Mouse (Mus musculus) heart, embryonic 12.5 days (tissue): ENCODE measurements at regions not wholly inside any gene's neighbourhood (a gene's known extent, or its start where the extent isn't known, plus 50 kb on each side); places are given as distances from the start of the nearest gene placed in this dataset.

Source experiments
- ATAC-seq: fragments of 200-750 bp; cut with Nextera tagmentation; 2 replicates; pipeline ENCODE4 v1.8.0; 2017; ENCODE audit warnings: moderate TSS enrichment, moderate library complexity; ENCODE audit not compliant: insufficient number of reproducible peaks, low FRiP score
- H3K27ac ChIP-seq: fragments of 300-500 bp; sonication (generic); 2 replicates; pipeline ENCODE4 v1.5.1; 2016; ENCODE audit warnings: mild to moderate bottlenecking, moderate library complexity; ENCODE audit not compliant: poor library complexity, severe bottlenecking
- H3K27me3 ChIP-seq: fragments of 300-500 bp; sonication (generic); replicated peaks from 2 replicates; pipeline ENCODE4 v1.6.1; 2016; ENCODE audit warnings: mild to moderate bottlenecking, moderate library complexity
- H3K36me3 ChIP-seq: fragments of 300-500 bp; sonication (generic); 2 replicates; pipeline ENCODE4 v1.6.1; 2016; ENCODE audit warnings: mild to moderate bottlenecking, moderate library complexity
- H3K4me1 ChIP-seq: fragments of 300-500 bp; sonication (generic); replicated peaks from 2 replicates; pipeline ENCODE4 v1.6.1; 2016; ENCODE audit warnings: mild to moderate bottlenecking
- H3K4me2 ChIP-seq: fragments of 300-500 bp; sonication (generic); 2 replicates; pipeline ENCODE4 v1.6.1; 2016; ENCODE audit warnings: mild to moderate bottlenecking, moderate library complexity
- H3K4me3 ChIP-seq: fragments of 300-500 bp; sonication (generic); 2 replicates; pipeline ENCODE4 v1.5.1; 2016; ENCODE audit warnings: mild to moderate bottlenecking
- H3K9ac ChIP-seq: fragments of 300-500 bp; sonication (generic); 2 replicates; pipeline ENCODE4 v1.6.1; 2016; ENCODE audit warnings: mild to moderate bottlenecking, moderate library complexity
- H3K9me3 ChIP-seq: fragments of 300-500 bp; sonication (generic); replicated peaks from 2 replicates; pipeline ENCODE4 v1.6.1; 2016; ENCODE audit warnings: mild to moderate bottlenecking, moderate library complexity
- WGBS: fragments of 180-500 bp; shearing (Covaris S2); methylation state at CpG from one replicate; pipeline ENCODE4 v1.1.7; 2016; 5-methylcytosine and 5-hydroxymethylcytosine counted together

GRCm38 (mm10) chr11:24255201-24256060, 177.6 kb downstream of the Bcl11a start:
- Histone ChIP-seq H3K27me3 (no peaks in the 10 kb centered on the region), H3K27ac (no peak overlapping the region), H3K4me1 (no peaks in the 10 kb centered on the region), H3K36me3 (no peaks in the 10 kb centered on the region), H3K9me3 (no peaks in the 10 kb centered on the region), H3K4me2 (no peak overlapping the region), H3K9ac (no peak overlapping the region), H3K4me3 (no peak overlapping the region)
- no peak for ATAC-seq
- 85% methylated on average over 22 of the region's 22 CpGs for WGBS

GRCm38 (mm10) chr11:24257741-24258140, 179.9 kb downstream of the Bcl11a start:
- no peak overlapping the region for H3K4me2 ChIP-seq
- 0 out of 2 replicates have a peak, but pooled peaks cover 4% of the 10 kb centered on the region for H3K9me3 ChIP-seq
- no peak overlapping the region for H3K27ac ChIP-seq
- H3K27me3 ChIP-seq: no peaks in the 10 kb centered on the region
- no peak overlapping the region for H3K4me3 ChIP-seq
- ATAC-seq: no peak
- H3K4me1 ChIP-seq: no peaks in the 10 kb centered on the region
- no peak overlapping the region for H3K9ac ChIP-seq
- H3K36me3 ChIP-seq: no peaks in the 10 kb centered on the region

- Histone ChIP-seq H3K27ac (no peak overlapping the region), H3K27me3 (no peaks in the 10 kb centered on the region), H3K4me2 (no peak overlapping the region), H3K4me3 (no peak overlapping the region), H3K4me1 (no peaks in the 10 kb centered on the region), H3K36me3 (no peaks in the 10 kb centered on the region), H3K9ac (no peak overlapping the region), H3K9me3 (0 out of 2 replicates have a peak, but pooled peaks cover 4% of the 10 kb centered on the region)
- no peak for ATAC-seq
- WGBS: 76% methylated on average over 6 of the region's 6 CpGs
Measured at GRCm38 (mm10) chr11:24258340-24258739, 180.5 kb downstream of the Bcl11a start.

GRCm38 (mm10) chr11:24259668-24260067, 181.8 kb downstream of the Bcl11a start:
- Histone ChIP-seq H3K36me3 (no peaks in the 10 kb centered on the region), H3K27me3 (no peaks in the 10 kb centered on the region), H3K27ac (no peak overlapping the region), H3K4me3 (no peak overlapping the region), H3K4me1 (no peaks in the 10 kb centered on the region), H3K4me2 (no peak overlapping the region), H3K9me3 (0 out of 2 replicates have a peak, but pooled peaks cover 4% of the 10 kb centered on the region), H3K9ac (no peak overlapping the region)
- ATAC-seq: no peak
- 65% methylated on average over 2 of the region's 2 CpGs for WGBS

- no peak overlapping the region for H3K9ac ChIP-seq
- no peaks in the 10 kb centered on the region for H3K27me3 ChIP-seq
- H3K4me3 ChIP-seq: no peak overlapping the region
- no peaks in the 10 kb centered on the region for H3K4me1 ChIP-seq
- no peak for ATAC-seq
- H3K36me3 ChIP-seq: no peaks in the 10 kb centered on the region
- 72% methylated on average over 2 of the region's 2 CpGs for WGBS
- no peaks in the 10 kb centered on the region for H3K9me3 ChIP-seq
- H3K4me2 ChIP-seq: no peak overlapping the region
- H3K27ac ChIP-seq: no peak overlapping the region
Measured at GRCm38 (mm10) chr11:24269046-24269445, 191.2 kb downstream of the Bcl11a start.

GRCm38 (mm10) chr11:24281628-24282027, 203.8 kb downstream of the Bcl11a start:
- ATAC-seq: no peak
- no peak overlapping the region for H3K4me2 ChIP-seq
- H3K9ac ChIP-seq: no peak overlapping the region
- H3K4me1 ChIP-seq: peaks cover 19% of the 10 kb centered on the region
- 42% methylated on average over 5 of the region's 5 CpGs for WGBS
- H3K36me3 ChIP-seq: no peaks in the 10 kb centered on the region
- peaks cover 7% of the 10 kb centered on the region; the same call in 1 of the 2 replicates for H3K27me3 ChIP-seq
- H3K9me3 ChIP-seq: no peaks in the 10 kb centered on the region
- no peak overlapping the region for H3K4me3 ChIP-seq
- H3K27ac ChIP-seq: no peak overlapping the region

GRCm38 (mm10) chr11:24282556-24282955, 204.7 kb downstream of the Bcl11a start:
- no peak overlapping the region for H3K27ac ChIP-seq
- WGBS: 30% methylated on average over 9 of the region's 9 CpGs
- no peaks in the 10 kb centered on the region for H3K9me3 ChIP-seq
- H3K4me2 ChIP-seq: peak overlapping the region; percentile 24
- H3K4me1 ChIP-seq: peaks cover 23% of the 10 kb centered on the region
- H3K4me3 ChIP-seq: no peak overlapping the region
- H3K27me3 ChIP-seq: peaks cover 7% of the 10 kb centered on the region; the same call in 1 of the 2 replicates
- no peak for ATAC-seq
- no peaks in the 10 kb centered on the region for H3K36me3 ChIP-seq
- no peak overlapping the region for H3K9ac ChIP-seq

GRCm38 (mm10) chr11:24286129-24287108, 208.6 kb downstream of the Bcl11a start:
- 0 out of 2 replicates have a peak, but pooled peaks have one; percentile 25 for ATAC-seq
- H3K27ac ChIP-seq: no peak overlapping the region
- WGBS: 36% methylated on average over 18 of the region's 18 CpGs
- no peaks in the 10 kb centered on the region for H3K36me3 ChIP-seq
- H3K9ac ChIP-seq: no peak overlapping the region
- H3K4me2 ChIP-seq: no peak overlapping the region
- no peaks in the 10 kb centered on the region for H3K9me3 ChIP-seq
- peaks cover 10% of the 10 kb centered on the region; the same call in 1 of the 2 replicates for H3K27me3 ChIP-seq
- no peak overlapping the region for H3K4me3 ChIP-seq
- H3K4me1 ChIP-seq: peaks cover 22% of the 10 kb centered on the region

GRCm38 (mm10) chr11:24293209-24293608, 215.4 kb downstream of the Bcl11a start:
- Histone ChIP-seq H3K9me3 (no peaks in the 10 kb centered on the region), H3K27me3 (0 out of 2 replicates have a peak, but pooled peaks cover 6% of the 10 kb centered on the region), H3K4me2 (no peak overlapping the region), H3K4me3 (no peak overlapping the region), H3K9ac (no peak overlapping the region), H3K36me3 (no peaks in the 10 kb centered on the region), H3K4me1 (peaks cover 21% of the 10 kb centered on the region), H3K27ac (no peak overlapping the region)
- no peak for ATAC-seq
- 61% methylated on average over 3 of the region's 3 CpGs for WGBS

- WGBS: 65% methylated on average over 7 of the region's 7 CpGs
Measured at GRCm38 (mm10) chr11:24293860-24294531, 216.1 kb downstream of the Bcl11a start.

More at GRCm38 (mm10) chr11:24293860-24294531, 216.1 kb downstream of the Bcl11a start:
- 0 out of 2 replicates have a peak, but pooled peaks cover 6% of the 10 kb centered on the region for H3K27me3 ChIP-seq
- no peaks in the 10 kb centered on the region for H3K36me3 ChIP-seq
- H3K9me3 ChIP-seq: no peaks in the 10 kb centered on the region
- ATAC-seq: no peak
- peaks cover 21% of the 10 kb centered on the region for H3K4me1 ChIP-seq
- H3K4me2 ChIP-seq: no peak overlapping the region
- no peak overlapping the region for H3K4me3 ChIP-seq
- no peak overlapping the region for H3K9ac ChIP-seq
- no peak overlapping the region for H3K27ac ChIP-seq
